Mouse (Mus musculus) yolk sac, embryonic 10.5 days (tissue): ENCODE data around the gene Gm27027.

Experiments
- DNase-seq: peaks from one replicate; pipeline ENCODE4 v3.0.0-alpha.2; 2017; ENCODE audit warnings: low spot score

The Gm27027 gene

GRCm38 (mm10) chr2:93976436-93977252 is 19.5 kb downstream of the Gm27027 start:
- no peak for DNase-seq

DNA sequence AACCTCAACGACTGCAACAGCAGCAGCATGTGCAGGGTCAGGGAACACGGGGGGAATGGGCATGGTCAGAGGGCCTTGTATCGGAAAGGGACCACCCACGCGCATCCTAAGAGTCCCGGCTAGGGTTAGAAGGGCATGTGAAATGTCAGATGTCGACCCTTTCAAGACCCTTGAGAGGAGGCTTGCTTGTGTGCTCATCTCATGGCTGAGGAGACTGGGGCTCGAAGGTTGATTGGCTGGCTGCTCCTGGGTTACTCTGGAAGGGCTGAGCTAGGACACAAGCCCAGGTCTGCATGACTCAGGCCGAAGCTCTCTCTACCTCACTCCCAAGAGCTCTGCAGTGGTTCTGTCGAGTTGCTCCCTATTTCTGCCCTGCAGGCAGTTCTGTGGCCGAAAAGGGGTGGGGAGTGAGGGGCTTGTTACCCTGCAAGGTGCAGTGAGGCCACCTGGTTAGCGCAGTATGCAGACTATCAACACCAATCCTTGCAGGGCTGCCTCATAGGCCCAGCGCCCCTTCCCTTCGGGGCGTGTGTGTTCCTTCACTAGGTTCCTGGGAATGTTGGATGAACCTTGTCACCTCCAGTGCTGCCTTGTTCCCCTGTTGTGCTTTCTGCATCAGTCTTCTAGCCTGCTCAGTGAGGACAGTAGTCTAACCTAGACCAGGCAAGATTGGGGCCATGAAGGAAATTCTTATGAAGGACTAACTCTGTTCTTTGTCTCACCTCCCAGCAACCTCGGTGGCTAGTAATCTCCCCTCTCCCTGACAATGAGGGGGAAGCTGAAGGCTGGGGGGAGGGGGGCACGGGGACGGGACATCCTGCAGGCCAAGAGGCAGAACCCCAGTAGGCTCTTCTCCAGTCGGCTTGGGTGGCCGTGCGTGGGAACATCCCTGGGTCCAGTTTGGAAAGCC is 20.4 kb downstream of the Gm27027 start:
- no peak for DNase-seq

DNA sequence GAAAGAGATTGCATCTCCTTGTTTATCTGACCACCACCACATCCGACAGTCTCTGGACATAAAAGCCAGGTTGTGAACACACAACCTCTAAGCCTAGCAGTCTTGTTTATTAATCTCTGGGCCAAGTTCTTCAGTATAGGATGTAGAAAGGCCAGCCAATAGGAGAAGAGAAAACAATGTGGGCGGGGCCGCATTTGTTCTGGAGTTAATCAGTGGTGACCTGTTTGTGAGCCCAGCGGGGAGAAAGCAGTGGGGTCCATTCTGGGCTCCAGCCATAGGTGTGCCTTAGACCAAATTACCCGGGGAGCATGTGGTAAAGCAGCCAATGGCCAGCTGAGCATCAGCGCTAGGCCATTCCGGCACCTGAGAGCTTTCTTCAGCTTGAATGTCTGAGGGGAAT is 21.1 kb downstream of the Gm27027 start:
- DNase-seq, result no peak

- DNase-seq, result no peak
Observed at GRCm38 (mm10) chr2:93971647-93972046, 24.5 kb downstream of the Gm27027 start.

DNA sequence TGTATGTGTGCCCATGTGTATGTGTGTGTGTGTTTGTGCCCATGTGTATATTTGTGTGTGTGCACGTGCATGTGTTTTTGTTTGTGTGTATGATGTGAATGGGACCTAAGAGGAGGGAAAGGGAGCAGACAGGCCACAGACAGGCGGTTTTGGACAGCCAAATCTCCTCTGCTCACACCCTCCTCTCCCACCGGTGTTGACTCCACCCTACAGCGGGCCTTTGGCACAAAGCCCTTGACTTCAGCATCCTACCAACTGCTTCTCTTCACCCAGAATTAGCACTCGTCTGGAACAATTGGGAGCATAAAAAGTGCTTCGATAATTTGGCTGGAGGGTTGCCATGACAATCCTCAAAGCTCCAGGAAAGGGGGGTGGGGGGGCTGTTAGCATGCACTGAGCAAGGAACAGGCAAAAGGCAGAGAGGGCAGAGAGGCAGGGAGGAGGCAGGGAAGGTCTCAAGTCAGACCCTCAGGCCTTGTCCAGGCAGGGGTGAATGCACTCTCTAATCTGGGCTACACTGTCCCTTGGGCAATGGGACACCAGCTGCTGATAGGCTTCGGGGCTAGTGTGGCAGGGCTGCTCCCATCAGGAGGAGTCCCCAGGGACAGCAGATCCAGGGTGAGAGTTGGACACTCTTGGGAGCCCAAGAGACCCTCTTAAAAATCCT is 31.5 kb downstream of the Gm27027 start:
- DNase-seq, result no peak

DNA sequence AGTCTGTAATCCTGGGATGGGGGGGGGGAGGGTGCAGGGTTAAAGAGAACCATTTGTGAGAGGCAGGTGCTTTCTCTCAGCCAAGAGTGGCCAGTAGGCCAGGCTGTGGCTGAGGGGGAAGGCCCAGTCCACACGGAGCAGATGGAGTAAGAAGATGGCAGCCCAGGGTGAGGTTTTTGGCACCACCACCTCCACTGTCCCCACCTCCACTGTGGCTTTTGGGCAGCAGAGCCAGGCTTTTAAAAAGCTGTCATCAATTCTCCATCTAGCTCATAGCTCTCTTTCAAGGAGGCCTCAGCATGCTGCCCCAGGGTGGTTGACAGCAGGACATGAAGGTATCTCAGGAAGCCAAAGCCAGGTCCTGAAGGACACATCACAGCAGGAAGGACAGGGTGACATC is 32.4 kb downstream of the Gm27027 start:
- DNase-seq, result no peak

- no peak for DNase-seq
Observed at GRCm38 (mm10) chr2:93961716-93962115, 34.4 kb downstream of the Gm27027 start.

DNA sequence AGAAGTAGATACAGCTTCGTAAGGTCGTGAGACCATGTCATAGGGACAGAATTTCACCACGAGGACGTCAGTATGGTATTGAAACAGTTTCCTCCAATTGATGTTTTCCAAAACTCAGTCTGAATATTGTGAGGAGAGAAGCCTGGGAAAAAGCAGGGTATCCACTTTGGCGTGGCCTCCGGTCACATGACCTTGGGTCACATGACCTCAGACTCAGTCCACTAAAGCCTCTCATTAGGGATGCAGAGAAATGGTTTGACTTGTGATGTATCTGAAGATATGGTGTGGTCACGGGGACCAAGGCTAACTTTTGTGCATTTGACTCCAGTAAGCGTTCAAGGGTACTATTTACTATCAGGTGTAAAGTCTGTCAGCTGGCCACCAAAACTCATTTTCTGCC is 36.8 kb downstream of the Gm27027 start:
- DNase-seq, result no peak

DNA sequence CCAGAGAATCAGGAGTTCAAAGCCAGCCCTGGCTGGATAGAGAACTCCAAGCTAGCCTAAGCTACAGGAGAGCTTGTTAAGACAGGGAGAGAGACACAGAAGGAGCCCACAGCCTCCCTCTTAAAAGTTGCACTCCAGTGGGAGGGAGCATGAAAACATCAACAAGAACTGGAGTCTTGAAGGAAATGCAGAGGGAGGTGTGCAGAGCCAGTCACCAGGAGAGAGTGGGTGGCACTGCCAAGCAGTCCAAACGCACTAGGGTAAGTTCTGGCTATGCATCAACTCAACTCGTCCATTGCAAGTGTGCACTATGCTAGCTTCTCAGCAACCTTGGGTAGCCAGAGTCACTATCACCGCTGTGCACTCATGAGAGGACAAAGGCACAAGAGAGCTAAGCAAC is 37.9 kb downstream of the Gm27027 start:
- DNase-seq, result no peak

GRCm38 (mm10) chr2:93957785-93958175 is 38.4 kb downstream of the Gm27027 start:
- DNase-seq, result no peak

GRCm38 (mm10) chr2:93956908-93957784 is 39.0 kb downstream of the Gm27027 start, which contains the start of gene Gm13889:
Gene Gm13889 (minus strand): TSS chr2:93957201.
- peak; percentile 22 for DNase-seq

DNA sequence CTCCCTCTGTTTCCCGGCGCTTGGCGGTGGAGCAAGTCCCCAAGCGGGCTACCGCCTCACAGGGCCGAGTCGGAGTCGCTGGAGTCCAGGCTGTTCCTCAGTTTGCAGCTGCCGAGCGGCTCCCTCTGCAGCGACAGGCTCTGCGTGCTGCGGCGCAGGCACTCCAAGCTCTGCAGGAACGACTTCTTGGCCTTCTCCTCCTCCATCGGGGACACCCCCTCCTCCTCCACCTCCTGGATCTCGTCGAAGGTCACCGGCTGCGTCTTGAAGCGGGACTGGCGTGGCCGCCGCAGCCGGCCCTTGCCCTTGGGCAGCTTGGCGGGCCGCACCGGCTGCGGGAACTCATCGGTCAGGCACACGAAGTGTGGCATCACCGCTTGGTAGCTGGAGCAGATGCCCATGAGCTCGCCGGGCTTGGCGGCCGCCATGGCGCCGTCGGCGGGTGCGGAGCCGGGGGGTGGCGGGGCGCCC is 39.8 kb downstream of the Gm27027 start:
- peak; percentile 48 for DNase-seq

DNA sequence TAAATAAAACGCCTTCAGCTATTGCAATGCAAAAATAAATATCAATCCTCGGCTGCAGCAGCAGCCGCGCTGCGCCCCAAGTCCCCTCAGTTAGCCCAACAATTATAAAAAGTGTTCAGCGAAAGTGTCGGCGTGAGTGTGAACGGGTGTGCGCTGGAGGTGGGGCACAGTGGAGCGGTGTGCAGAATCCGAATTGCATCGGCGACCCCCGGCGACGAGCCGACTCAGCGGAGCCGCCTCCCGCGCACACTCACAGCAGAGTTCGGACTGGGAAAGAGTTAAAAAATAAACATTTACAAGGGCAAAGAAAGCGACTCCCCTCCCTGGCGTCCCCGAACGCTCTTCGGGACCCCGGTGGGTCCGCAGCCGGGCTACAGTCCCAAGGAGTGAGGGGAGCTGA is 40.3 kb downstream of the Gm27027 start:
- DNase-seq, result peak; percentile 11

DNA sequence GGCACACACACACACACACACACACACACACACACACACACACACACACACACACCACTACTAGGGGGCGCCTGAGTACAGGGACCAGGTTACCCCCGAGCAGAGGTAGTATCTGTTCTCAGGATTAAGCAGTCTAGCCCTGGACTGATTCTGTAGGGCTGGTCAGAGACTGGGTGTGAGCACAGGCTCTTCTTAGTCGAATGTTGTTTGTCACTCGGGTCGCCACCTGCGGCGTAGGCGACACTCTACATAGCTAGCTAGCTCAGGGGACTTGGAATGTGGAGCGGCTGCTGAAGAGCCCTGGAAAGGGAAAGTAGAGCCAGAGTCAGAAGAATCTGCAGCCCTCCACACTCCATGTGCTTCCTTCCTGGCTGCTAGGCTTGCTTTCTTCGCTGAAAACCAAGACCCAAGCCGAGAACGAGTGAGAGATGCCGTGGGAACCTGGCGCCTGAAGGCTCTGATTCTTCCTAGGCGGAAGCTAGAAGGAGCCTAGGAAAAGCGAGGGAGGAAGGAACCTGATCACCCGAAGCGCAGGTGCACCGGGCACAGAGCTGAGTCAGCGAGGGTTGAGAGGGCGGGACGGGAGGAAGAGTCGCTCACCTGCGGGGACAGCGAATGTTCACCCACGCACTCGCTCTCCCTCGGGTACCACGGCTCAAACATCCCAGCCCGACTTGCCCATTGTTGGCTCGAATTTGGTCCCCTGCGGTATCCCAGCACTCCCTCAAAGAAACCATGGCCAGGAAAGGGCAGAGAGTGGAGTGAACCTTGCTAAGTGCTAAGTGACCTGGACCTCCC is 41.2 kb downstream of the Gm27027 start:
- no peak for DNase-seq

GRCm38 (mm10) chr2:93953726-93954125 is 42.4 kb downstream of the Gm27027 start:
- DNase-seq, result no peak

- no peak for DNase-seq
Observed at GRCm38 (mm10) chr2:93946976-93947375, 49.2 kb downstream of the Gm27027 start.

DNA sequence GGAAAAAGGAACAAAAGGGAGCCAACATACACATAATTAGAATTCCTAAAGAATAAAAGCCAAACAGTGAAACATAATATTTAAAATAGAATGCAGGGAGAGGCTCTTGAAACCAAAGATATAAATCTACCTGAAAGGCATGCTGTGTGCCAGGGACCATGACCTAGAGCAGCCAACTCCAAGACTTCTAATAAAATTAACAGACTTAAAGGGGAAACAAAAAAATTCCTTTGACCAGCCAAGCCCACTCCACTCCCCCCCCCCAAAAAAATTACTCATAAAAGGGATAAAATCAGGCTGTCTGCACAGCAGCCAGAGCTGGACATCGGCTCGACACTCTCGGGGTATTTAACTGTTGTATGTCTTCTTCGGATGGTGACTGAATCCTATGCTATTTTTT is 51.3 kb downstream of the Gm27027 start:
- DNase-seq, result no peak

GRCm38 (mm10) chr2:93944099-93944498 is 52.1 kb downstream of the Gm27027 start:
- no peak for DNase-seq

GRCm38 (mm10) chr2:93941670-93942069 is 54.5 kb downstream of the Gm27027 start:
- DNase-seq, result no peak

- DNase-seq, result no peak
Observed at GRCm38 (mm10) chr2:93938534-93938933, 57.6 kb downstream of the Gm27027 start.
